Mouse (Mus musculus) ES-Bruce4 (cell line): ENCODE results near the gene Shc2.

Experiments
- CTCF ChIP-seq: IDR thresholded peaks from one replicate; pipeline ENCODE4 v1.8.1; 2011; ENCODE audit warnings: low read depth, low read length
- POLR2A ChIP-seq: IDR thresholded peaks from one replicate; pipeline ENCODE4 v1.8.1; 2011; ENCODE audit warnings: low read length; ENCODE audit not compliant: insufficient read depth

DNA sequence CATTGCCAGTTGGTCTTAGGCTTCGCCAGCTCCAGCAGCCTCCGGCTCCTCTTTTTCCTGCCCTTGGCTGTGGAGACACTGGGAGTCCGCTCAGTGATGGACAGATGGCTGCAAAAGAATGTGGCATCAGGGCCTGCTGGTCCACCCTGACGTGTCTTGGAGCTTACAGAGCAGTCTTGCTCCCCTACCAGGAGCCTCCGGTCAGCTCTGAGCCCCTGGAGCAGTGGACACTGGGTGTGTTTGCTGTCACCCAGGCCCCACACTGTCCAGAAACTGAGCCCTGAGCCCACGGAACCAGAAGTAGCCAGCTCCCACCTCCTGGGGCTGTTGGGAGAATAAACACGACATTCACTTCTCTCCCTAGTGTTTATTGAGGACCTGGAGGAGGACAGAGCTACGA is 51.5 kb downstream of the Shc2 start:
- TF ChIP-seq CTCF = no peak
- no peak for TF ChIP-seq POLR2A
